Mouse (Mus musculus): ENCODE measurements around the gene Adamts2. TPM values are rescaled to one million over a fixed set of nuclear protein-coding genes. Genes with fewer than 3 reads are reported as not detected.

Adamts2 gene
- polyA plus RNA-seq, 1 experiment from 2014 or later, result 2.7 TPM

- H3K9ac ChIP-seq (replicated peaks; ENCODE audit: low read length), result no peak overlapping the region
- H3K4me1 ChIP-seq (ENCODE audit: control insufficient read depth, insufficient read depth, low read length), result no peaks in the 10 kb centered on the region
- no peak overlapping the region for H3K4me2 ChIP-seq (ENCODE audit: low read length)
- ATAC-seq (ENCODE audit: low FRiP score, low TSS enrichment) (no peak), DNase-seq (no peak)
- H3K27me3 ChIP-seq (ENCODE audit: control insufficient read depth, insufficient read depth, low read length), result no peaks in the 10 kb centered on the region
- WGBS, result 91% methylated on average over 1 of the region's 1 CpGs
- no peaks in the 10 kb centered on the region for H3K9me3 ChIP-seq (ENCODE audit: control insufficient read depth, low read length)
- H3K36me3 ChIP-seq (ENCODE audit: control insufficient read depth, insufficient read depth, low read length), result no peaks in the 10 kb centered on the region
- no peak overlapping the region for H3K27ac ChIP-seq (replicated peaks; ENCODE audit: low read depth, low read length)
- no peak overlapping the region for H3K4me3 ChIP-seq (replicated peaks; ENCODE audit: low read depth, low read length)
Observed at GRCm38 (mm10) chr11:50742146-50742545, 140.3 kb downstream of the Adamts2 start.

GRCm38 (mm10) chr11:50744971-50745370 lies 143.1 kb downstream of the Adamts2 start:
- no peak overlapping the region for H3K9ac ChIP-seq (replicated peaks; ENCODE audit: low read length)
- no peak overlapping the region for H3K4me3 ChIP-seq (replicated peaks; ENCODE audit: low read depth, low read length)
- H3K4me2 ChIP-seq (ENCODE audit: low read length), result no peak overlapping the region
- ATAC-seq (ENCODE audit: low FRiP score, low TSS enrichment) (no peak), DNase-seq (no peak)
- H3K36me3 ChIP-seq (ENCODE audit: control insufficient read depth, insufficient read depth, low read length), result no peaks in the 10 kb centered on the region
- H3K27me3 ChIP-seq (ENCODE audit: control insufficient read depth, insufficient read depth, low read length), result no peaks in the 10 kb centered on the region
- no peak overlapping the region for H3K27ac ChIP-seq (replicated peaks; ENCODE audit: low read depth, low read length)
- H3K4me1 ChIP-seq (ENCODE audit: control insufficient read depth, insufficient read depth, low read length), result no peaks in the 10 kb centered on the region
- 77% methylated on average over 6 of the region's 6 CpGs for WGBS
- H3K9me3 ChIP-seq (ENCODE audit: control insufficient read depth, low read length), result no peaks in the 10 kb centered on the region

DNA sequence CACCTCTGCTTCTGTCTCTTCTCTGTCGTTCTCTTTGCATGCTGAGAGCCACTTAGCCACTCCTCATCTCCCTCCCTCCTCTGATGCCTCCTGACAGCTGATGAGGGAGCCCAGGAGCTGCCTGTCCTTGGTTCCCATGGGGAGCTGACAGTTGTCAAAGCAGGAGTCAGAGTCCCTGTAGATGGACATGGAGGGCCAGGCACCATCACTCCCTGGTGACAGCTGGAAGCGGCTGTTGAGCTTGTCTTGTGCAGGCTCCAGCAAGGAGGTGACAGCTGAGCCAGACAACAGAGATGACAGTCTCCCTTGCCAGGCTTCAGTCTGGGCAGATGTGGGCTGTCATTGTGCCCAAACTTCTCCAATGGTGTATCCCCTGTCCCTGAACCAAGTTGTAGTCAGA lies 144.6 kb downstream of the Adamts2 start:
- Histone ChIP-seq H3K4me2 (ENCODE audit: low read length) (no peak overlapping the region), H3K27ac (replicated peaks; ENCODE audit: low read depth, low read length) (no peak overlapping the region), H3K4me1 (ENCODE audit: control insufficient read depth, insufficient read depth, low read length) (0 out of 2 replicates have a peak, but pooled peaks cover 2% of the 10 kb centered on the region), H3K9ac (replicated peaks; ENCODE audit: low read length) (no peak overlapping the region), H3K36me3 (ENCODE audit: control insufficient read depth, insufficient read depth, low read length) (no peaks in the 10 kb centered on the region), H3K9me3 (ENCODE audit: control insufficient read depth, low read length) (no peaks in the 10 kb centered on the region), H3K27me3 (ENCODE audit: control insufficient read depth, insufficient read depth, low read length) (no peaks in the 10 kb centered on the region), H3K4me3 (replicated peaks; ENCODE audit: low read depth, low read length) (no peak overlapping the region)
- WGBS, result 55% methylated on average over 2 of the region's 2 CpGs
- no peak for ATAC-seq (ENCODE audit: low FRiP score, low TSS enrichment)
- no peak for DNase-seq

- ATAC-seq (ENCODE audit: low FRiP score, low TSS enrichment), result no peak
- WGBS, result 26% methylated on average over 7 of the region's 7 CpGs
- 0 out of 2 replicates have a peak, but pooled peaks cover 2% of the 10 kb centered on the region for H3K4me1 ChIP-seq (ENCODE audit: control insufficient read depth, insufficient read depth, low read length)
- H3K4me3 ChIP-seq (replicated peaks; ENCODE audit: low read depth, low read length), result no peak overlapping the region
- H3K27ac ChIP-seq (replicated peaks; ENCODE audit: low read depth, low read length), result no peak overlapping the region
- no peaks in the 10 kb centered on the region for H3K9me3 ChIP-seq (ENCODE audit: control insufficient read depth, low read length)
- no peak overlapping the region for H3K4me2 ChIP-seq (ENCODE audit: low read length)
- no peaks in the 10 kb centered on the region for H3K36me3 ChIP-seq (ENCODE audit: control insufficient read depth, insufficient read depth, low read length)
- no peaks in the 10 kb centered on the region for H3K27me3 ChIP-seq (ENCODE audit: control insufficient read depth, insufficient read depth, low read length)
- no peak overlapping the region for H3K9ac ChIP-seq (replicated peaks; ENCODE audit: low read length)
- peak; percentile 28 for DNase-seq
Observed at GRCm38 (mm10) chr11:50750983-50751585, 149.2 kb downstream of the Adamts2 start.

GRCm38 (mm10) chr11:50757741-50758140 lies 155.9 kb downstream of the Adamts2 start:
- Histone ChIP-seq H3K27ac (replicated peaks; ENCODE audit: low read depth, low read length) (no peak overlapping the region), H3K9ac (replicated peaks; ENCODE audit: low read length) (no peak overlapping the region), H3K4me1 (ENCODE audit: control insufficient read depth, insufficient read depth, low read length) (no peaks in the 10 kb centered on the region), H3K27me3 (ENCODE audit: control insufficient read depth, insufficient read depth, low read length) (no peaks in the 10 kb centered on the region), H3K36me3 (ENCODE audit: control insufficient read depth, insufficient read depth, low read length) (no peaks in the 10 kb centered on the region), H3K9me3 (ENCODE audit: control insufficient read depth, low read length) (no peaks in the 10 kb centered on the region), H3K4me2 (ENCODE audit: low read length) (no peak overlapping the region), H3K4me3 (replicated peaks; ENCODE audit: low read depth, low read length) (no peak overlapping the region)
- WGBS, result 51% methylated on average over 4 of the region's 4 CpGs
- DNase-seq, result peak; percentile 21
- ATAC-seq (ENCODE audit: low FRiP score, low TSS enrichment), result no peak

- 73% methylated on average over 7 of the region's 7 CpGs for WGBS
- Histone ChIP-seq H3K36me3 (ENCODE audit: control insufficient read depth, insufficient read depth, low read length) (no peaks in the 10 kb centered on the region), H3K4me2 (ENCODE audit: low read length) (no peak overlapping the region), H3K9me3 (ENCODE audit: control insufficient read depth, low read length) (no peaks in the 10 kb centered on the region), H3K9ac (replicated peaks; ENCODE audit: low read length) (no peak overlapping the region), H3K27ac (replicated peaks; ENCODE audit: low read depth, low read length) (no peak overlapping the region; the same call in 1 of the 2 replicates), H3K27me3 (ENCODE audit: control insufficient read depth, insufficient read depth, low read length) (no peaks in the 10 kb centered on the region), H3K4me3 (replicated peaks; ENCODE audit: low read depth, low read length) (no peak overlapping the region), H3K4me1 (ENCODE audit: control insufficient read depth, insufficient read depth, low read length) (0 out of 2 replicates have a peak, but pooled peaks cover 3% of the 10 kb centered on the region)
- no peak for ATAC-seq (ENCODE audit: low FRiP score, low TSS enrichment)
- DNase-seq, result peak; percentile 17
Observed at GRCm38 (mm10) chr11:50766461-50766860, 164.6 kb downstream of the Adamts2 start.

GRCm38 (mm10) chr11:50767039-50767438 lies 165.2 kb downstream of the Adamts2 start:
- Histone ChIP-seq H3K36me3 (ENCODE audit: control insufficient read depth, insufficient read depth, low read length) (no peaks in the 10 kb centered on the region), H3K4me3 (replicated peaks; ENCODE audit: low read depth, low read length) (no peak overlapping the region), H3K27me3 (ENCODE audit: control insufficient read depth, insufficient read depth, low read length) (no peaks in the 10 kb centered on the region), H3K27ac (replicated peaks; ENCODE audit: low read depth, low read length) (no peak overlapping the region), H3K9ac (replicated peaks; ENCODE audit: low read length) (no peak overlapping the region), H3K9me3 (ENCODE audit: control insufficient read depth, low read length) (no peaks in the 10 kb centered on the region), H3K4me1 (ENCODE audit: control insufficient read depth, insufficient read depth, low read length) (0 out of 2 replicates have a peak, but pooled peaks cover 3% of the 10 kb centered on the region), H3K4me2 (ENCODE audit: low read length) (no peak overlapping the region)
- 20% methylated on average over 4 of the region's 4 CpGs for whole genome bisulfite sequencing
- no peak for ATAC-seq (ENCODE audit: low FRiP score, low TSS enrichment)
- peak; percentile 57 for DNase-seq

DNA sequence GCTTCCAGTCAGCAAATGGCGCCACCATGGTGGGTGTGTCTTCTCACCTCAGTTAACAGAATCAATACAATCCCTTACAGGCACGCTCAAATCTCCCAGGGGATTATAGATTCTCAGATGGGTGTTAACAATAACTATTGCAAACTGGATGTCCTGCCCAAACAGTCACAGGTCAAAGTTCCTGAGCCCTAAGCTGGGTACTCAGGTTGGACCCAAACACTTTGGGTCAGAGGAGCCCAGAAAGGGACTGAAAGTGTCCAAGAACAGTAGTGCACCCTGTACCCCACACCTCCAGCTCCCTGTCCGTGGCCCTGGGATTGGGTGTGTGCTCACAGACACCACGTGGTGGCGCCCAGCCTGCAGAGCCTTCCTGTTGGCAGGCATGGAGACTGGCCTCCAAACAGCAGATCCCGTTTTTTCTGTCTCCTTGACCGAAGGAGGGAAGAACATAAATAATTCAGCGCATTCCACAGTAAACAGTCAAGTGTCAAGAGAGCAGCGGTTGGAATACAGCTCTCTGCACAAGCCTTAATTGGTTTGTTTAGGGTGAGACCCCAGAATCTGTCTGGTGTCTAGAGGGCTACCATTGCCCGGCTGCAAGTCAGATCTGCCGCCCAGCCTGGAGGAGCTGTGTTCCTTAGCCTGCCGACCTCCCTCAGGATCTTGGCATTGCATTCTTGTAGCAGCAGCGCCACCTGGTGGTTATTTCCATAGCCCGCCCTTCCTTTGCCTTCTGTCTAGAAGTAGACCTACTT lies 167.3 kb downstream of the Adamts2 start:
- Histone ChIP-seq H3K27me3 (ENCODE audit: control insufficient read depth, insufficient read depth, low read length) (no peaks in the 10 kb centered on the region), H3K4me1 (ENCODE audit: control insufficient read depth, insufficient read depth, low read length) (0 out of 2 replicates have a peak, but pooled peaks cover 3% of the 10 kb centered on the region), H3K27ac (replicated peaks; ENCODE audit: low read depth, low read length) (0 out of 2 replicates have a peak overlapping the region, but pooled peaks have one; percentile 10), H3K9ac (replicated peaks; ENCODE audit: low read length) (no peak overlapping the region), H3K36me3 (ENCODE audit: control insufficient read depth, insufficient read depth, low read length) (no peaks in the 10 kb centered on the region), H3K9me3 (ENCODE audit: control insufficient read depth, low read length) (no peaks in the 10 kb centered on the region), H3K4me3 (replicated peaks; ENCODE audit: low read depth, low read length) (peak overlapping the region; percentile 26), H3K4me2 (ENCODE audit: low read length) (peak overlapping the region; percentile 55)
- peak; percentile 84 for ATAC-seq (ENCODE audit: low FRiP score, low TSS enrichment)
- DNase-seq, result peak; percentile 95
- WGBS, result 11% methylated on average over 14 of the region's 14 CpGs

All from midbrain, embryonic 14.5 days (tissue).